Mouse (Mus musculus): ENCODE data around the gene Il13ra1.

Il13ra1 gene

GRCm38 (mm10) chrX:36195736-36196525 lies 84.0 kb downstream of the Il13ra1 start, which contains the start of gene Zcchc12:
Gene Zcchc12 (plus strand): TSS chrX:36195904.
- DNase-seq (ENCODE audit: extremely low read depth, low read depth, low spot score), result no peak

DNA sequence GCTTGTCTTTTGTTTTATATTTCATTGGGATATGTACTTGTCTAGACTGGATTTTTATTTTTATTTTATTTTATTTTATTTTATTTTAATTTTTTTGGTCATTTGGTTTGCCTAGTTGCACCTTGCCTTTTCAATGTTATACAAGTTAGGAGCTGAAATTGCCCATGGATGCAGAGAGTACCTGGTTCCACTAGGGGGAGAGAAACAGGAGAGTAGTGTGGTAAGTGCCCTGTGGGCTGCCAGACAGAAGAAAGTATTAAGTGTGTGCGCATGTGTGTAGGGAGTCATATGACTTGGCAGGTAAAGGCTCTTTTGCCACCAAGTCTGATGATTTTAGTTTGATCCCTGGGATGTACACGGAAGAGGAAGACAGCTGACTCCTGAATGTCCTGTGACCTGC lies 97.6 kb downstream of the Il13ra1 start:
- no peak for DNase-seq (ENCODE audit: extremely low read depth, low read depth, low spot score)

GRCm38 (mm10) chrX:36211216-36211615 lies 99.3 kb downstream of the Il13ra1 start:
- DNase-seq (ENCODE audit: extremely low read depth, low read depth, low spot score), result no peak

Measured in fat pad, adult 2 months (tissue).